Mouse (Mus musculus) right cerebral cortex, adult 18-20 months (tissue): ENCODE measurements around the gene Clpb.
A peak's percentile ranks its signal among the peaks of the same experiment; 100 is the strongest.
"Not testable (repeated sequence)": the region's sequence is repeated elsewhere in the genome, so short reads cannot be mapped to it uniquely, and the experiment has no call there.

Experiments
- DNase-seq: peaks from one replicate; pipeline ENCODE4 v3.0.0; 2022; ENCODE audit warnings: mixed read lengths

Gene Clpb

GRCm38 (mm10) chr7:101663514-101664159 is at the start of gene Clpb:
Gene Clpb, plus strand, starts transcription at chr7:101663633.
- DNase-seq, result peak; percentile 97

GRCm38 (mm10) chr7:101615406-101615805 is 48.0 kb upstream of the Clpb start:
- no peak for DNase-seq

- DNase-seq, result no peak
These were observed 47.1 kb upstream of the Clpb start for GRCm38 (mm10) chr7:101616136-101616835.

GRCm38 (mm10) chr7:101617438-101618165 is 45.8 kb upstream of the Clpb start:
- DNase-seq, result peak; percentile 88

DNA sequence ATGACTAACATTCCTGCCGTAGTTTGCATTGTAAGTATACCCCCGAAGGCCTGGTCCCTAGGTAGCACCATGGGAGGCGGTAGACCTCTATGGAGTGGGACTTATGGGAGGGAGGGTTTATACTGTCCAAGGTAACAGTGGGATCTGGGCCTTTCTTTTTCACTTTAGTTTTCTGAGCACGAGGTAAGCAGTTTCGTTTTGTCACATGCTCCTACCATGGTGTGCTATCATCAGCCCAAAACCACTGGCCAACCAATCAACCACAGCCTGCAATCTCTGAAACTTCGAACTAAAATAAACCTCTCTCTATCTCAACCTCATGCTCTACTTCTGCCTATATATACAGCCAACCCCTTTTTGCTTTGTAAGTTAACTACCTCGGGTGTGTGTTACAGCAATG is 45.2 kb upstream of the Clpb start:
- DNase-seq, result no peak

DNA sequence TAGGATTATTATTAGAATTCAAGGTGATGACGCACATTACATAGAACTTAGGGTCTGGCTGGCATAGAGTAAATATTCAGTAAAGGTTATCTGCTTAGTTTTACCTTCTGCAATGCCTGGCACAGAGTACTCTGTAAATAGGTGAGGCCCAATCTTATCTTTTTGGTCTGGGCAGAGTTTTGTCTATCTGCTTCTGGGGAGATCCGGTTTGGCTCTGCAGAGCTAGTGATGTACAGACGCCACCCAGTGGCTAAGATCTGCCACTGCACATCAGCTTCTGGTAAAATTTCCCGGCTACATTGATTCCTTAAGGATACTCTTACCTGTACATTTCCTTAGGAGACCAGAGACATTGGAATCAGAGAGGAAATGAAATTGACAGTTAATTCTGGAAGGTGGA is 43.1 kb upstream of the Clpb start:
- DNase-seq, result peak; percentile 73

- DNase-seq, result not testable (repeated sequence)
These were observed 41.6 kb upstream of the Clpb start for GRCm38 (mm10) chr7:101621861-101622260.

DNA sequence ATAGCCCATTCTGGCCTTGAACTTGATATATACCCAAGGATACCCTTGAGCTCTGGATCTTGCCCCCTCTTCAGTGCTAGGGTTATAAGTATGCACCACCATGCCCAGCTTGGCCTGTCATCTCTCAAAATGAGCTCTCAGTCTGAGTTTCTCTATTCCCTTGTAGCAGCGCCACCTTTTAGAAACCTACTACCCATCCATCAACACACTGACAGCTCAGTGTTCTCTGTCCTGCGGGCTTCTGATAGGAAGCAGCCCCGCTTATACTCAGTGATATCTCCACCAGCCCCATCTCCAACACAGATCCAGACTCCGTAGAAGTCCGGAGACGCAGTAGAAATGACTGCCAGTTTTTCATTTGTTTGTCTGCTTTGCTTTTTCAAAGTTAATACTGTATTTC is 39.1 kb upstream of the Clpb start:
- no peak for DNase-seq

DNA sequence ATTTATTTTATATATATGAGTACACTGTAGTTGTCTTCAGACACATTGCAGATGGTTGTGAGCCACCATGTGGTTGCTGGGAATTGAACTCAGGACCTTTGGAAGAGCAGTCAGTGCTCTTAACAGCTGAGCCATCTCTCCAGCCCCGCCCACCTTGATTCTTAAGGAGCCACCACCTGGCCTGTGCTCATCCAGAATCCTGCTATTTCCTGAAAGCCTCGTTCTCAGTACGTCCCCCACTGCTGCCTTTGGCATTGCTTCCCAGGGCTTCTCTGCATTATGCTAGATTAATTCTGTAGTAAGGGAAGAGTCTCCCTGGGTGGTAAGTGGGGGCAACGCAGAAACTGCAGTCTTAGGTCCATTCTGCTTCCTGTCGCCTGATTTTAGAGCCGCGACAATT is 36.3 kb upstream of the Clpb start:
- not testable (repeated sequence) for DNase-seq

- DNase-seq, result no peak
These were observed 35.0 kb upstream of the Clpb start for GRCm38 (mm10) chr7:101628481-101628880.

- no peak for DNase-seq
These were observed 29.7 kb upstream of the Clpb start for GRCm38 (mm10) chr7:101633629-101634177.

- no peak for DNase-seq
These were observed 28.9 kb upstream of the Clpb start for GRCm38 (mm10) chr7:101634513-101634912.

DNA sequence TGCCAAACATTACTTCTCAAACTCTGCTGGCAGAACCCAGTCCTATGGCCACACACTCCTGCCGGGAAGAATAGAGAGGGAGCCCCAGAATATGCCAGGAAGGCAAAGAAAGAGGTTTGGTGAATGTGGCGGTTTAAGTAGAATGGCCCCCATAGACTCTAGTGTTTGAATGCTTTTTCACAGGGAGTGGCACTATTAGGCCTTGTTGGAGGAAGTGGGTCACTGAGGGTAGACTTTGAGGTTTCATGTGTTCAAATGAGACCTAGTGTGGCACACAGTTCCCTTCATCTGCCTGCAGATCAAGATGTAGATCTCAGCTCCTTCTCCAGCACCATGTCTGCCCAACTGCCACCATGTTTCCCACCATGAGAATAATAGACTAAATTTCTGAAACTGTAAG is 27.4 kb upstream of the Clpb start:
- DNase-seq, result no peak

GRCm38 (mm10) chr7:101643879-101644278 is 19.6 kb upstream of the Clpb start:
- no peak for DNase-seq

DNA sequence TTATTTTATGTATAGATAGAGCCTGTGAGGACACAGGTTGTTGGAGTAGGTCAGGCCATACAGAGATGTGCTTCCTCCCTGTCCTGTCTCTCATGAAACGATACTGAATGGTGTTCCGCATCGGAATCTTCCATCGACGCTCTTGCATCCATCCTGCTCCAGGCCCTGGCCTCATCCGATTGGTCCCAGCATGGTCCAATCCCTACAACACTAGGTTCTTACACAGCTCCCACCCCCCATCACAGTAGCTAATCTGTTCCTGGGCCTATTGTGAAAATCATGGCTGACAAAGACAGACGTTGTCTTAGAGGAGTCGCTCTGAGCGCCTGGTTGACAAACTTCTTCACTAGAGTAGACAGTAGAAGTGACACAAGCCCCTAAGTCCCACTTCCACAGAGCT is 13.7 kb upstream of the Clpb start:
- DNase-seq, result no peak

- DNase-seq, result no peak
These were observed 12.9 kb upstream of the Clpb start for GRCm38 (mm10) chr7:101650565-101650964.

DNA sequence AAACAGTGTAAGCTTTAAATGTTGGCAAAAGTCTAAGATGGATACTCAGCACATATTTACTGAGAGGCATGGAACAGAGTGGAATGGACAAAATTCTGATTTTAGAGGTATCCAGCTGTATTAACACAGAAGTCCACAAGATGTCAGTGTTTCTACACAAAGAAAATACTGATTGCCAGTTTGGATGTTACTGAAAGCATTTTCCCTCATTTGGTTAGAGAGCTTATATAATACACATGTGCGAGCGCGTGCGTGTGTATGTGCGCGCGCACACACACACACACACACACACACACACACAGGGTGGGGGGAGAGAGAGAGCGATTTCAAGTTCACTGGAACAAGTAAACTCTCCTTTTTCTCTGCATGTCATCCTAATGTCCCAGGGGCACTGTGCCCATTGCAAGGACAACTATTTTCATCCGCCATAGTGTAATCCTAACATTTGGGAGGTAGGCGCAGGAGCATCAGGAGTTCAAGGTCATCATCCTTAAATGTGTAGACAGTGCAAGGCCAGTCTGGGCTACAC is 9.7 kb upstream of the Clpb start:
- peak; percentile 70 for DNase-seq

- no peak for DNase-seq
These were observed 8.5 kb upstream of the Clpb start for GRCm38 (mm10) chr7:101654936-101655335.

GRCm38 (mm10) chr7:101662006-101662405 is 1.4 kb upstream of the Clpb start:
- no peak for DNase-seq

- DNase-seq, result peak; percentile 67
These were observed 3.1 kb downstream of the Clpb start for GRCm38 (mm10) chr7:101666581-101666980.

DNA sequence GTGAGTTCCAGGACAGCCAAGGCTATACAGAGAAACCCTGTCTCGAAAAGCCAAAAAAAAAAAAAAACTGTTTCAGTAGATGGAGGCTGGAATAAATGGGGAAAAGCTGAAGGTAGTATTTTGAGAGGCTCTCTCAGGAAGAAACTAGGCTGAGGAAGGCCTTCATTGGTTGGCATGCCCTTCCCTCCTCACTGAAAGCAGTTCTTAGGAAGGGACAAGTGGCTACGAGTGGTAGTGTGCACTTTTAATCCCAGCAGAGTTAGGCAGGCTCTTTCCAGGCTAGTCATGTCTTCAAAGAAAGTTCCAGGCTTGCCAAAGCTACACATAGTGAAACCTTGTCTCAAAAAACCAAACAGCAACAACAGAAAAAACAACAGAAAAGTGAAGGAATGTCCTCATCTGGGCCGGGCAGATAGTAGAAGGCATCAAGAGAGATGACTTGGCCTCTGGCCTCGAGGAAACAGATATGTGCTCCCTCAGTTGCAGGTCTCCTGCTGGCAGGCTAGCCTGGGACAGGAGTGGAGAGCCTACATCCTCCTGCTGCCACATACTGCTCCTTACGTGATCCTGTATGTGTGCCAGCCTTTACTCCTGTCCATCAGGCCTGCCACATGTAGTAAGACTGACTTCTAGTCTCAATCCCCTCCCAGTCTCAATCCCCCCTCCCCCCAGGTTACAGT is 8.3 kb downstream of the Clpb start:
- DNase-seq, result no peak

DNA sequence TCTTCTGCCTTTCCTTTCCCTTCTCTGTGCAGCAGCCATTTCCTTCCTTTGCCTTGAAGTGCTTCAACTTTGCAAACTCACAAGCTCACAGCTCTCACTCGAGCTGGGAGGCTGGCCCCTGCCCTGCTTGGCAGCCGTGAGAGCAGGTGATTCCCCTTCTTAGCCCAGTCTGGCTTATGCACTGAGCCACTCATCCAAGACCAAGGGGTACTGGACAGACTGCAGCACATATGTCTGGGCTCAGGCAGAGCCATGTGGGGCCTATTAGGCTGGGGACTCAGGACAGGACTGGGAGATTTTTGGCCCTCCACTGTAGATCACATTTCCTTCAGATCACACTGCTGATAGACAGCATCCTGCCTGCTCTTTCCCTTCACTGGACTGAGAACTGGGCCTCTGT is 10.1 kb downstream of the Clpb start:
- no peak for DNase-seq
